Mouse (Mus musculus): ENCODE measurements around the gene Galr2. TPM values are rescaled to one million over a fixed set of nuclear protein-coding genes. Genes with fewer than 3 reads are reported as not detected.

Gene Galr2
- total RNA-seq, 2 experiments from 2014 or later, result not detected

DNA sequence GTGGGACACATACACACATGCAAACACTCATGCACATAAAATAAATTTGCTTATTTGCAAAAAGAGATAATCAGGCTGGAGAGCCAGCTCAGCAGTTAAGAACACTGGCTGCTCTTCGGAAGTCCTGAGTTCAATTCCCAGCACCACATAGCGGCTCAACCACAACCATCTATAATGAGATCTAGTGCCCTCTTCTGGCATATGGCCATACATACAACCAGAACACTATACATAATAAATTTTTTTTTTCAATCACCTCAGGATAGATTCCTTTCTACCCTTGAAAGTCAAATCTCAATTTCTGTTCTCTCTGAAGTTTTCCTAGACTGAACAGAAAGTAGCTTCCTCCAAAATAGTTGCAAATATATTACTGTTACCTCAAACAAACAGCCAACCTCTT is 24.7 kb downstream of the Galr2 start:
- DNase-seq (ENCODE audit: extremely low spot score in 1 of 2, low spot score in 1 of 2), result no peak

DNA sequence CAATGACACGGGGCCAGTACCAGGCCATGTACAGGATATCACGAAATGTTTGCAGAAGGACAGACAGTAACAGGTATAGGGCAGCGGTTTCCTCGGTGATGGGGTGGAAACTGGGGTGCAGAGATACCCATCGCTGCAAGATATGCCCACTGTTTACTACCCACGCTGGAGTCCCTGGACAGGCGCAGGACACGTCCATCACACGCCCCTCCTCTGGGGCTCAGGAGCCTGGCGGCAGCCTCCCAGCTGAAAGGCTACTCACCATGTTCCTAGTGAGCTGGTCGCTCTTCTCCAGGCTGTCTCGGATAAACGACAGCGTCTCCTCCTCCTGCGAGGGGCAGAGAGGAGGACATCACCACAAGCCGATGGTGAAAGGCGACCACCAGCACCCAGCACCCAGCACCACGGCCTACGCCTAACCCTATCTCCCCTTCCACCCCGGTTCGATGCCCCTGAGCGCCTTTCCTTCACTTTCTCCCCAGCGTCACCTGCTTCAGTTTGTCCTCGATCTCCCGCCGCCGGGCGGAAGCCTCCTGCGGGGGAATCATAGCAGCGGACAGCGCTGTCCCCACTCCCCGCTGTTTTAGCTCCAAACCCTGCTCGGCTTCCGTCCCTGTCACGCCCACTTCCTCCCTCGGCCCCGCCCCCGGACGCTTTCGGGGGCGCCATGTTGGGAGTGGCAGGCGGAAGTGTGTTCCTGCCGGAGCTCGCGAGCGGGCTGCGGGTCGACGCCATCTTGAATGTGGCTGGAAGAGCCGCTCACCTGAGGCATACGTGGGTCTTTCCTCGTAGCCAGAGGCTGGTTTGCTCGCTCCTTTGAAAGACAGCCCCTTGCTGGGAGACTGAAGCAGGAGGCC is 25.6 kb downstream of the Galr2 start:
- DNase-seq (ENCODE audit: extremely low spot score in 1 of 2, low spot score in 1 of 2), result peak; percentile 80 to 85

DNA sequence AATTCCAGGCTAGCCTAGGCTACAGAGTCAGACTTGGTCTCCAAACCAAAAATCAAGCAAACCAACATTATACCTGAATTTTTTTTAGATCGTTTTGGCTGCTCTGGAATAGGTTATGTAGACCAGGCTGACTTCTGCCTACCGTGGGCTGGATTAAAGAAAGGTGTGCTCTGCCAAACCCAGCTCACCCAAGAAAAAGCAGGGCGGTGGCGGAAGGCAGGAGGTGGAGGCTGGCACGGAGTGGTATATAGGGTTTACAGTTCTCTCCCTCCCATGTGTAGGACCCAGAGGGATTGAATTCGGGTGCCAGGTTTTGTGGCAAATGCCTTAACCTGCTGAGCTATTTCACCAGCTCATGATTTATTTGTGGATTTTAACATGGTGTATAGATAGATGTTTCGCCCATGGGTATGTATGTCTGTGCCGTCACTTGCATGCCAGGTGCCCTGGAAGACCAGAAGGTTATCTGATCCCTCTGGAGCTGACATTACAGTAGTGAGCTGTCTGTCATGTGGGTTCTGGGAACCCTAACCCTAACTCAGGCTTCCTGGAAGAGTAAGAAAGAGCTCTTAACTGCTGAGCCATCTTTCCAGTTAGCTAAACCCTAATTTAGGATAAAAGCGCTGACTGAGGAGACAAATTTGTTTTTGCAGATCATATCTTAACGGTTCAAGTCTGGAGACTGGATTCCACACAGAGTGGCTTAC is 26.4 kb downstream of the Galr2 start, which contains the start of gene Exoc7:
Gene Exoc7 (minus strand): TSS at position 215 of the 707 bp plus-strand sequence.
- DNase-seq (ENCODE audit: extremely low spot score in 1 of 2, low spot score in 1 of 2), result no peak

- DNase-seq (ENCODE audit: extremely low spot score in 1 of 2, low spot score in 1 of 2), result no peak
These were observed 27.2 kb downstream of the Galr2 start for GRCm38 (mm10) chr11:116307762-116308531.

GRCm38 (mm10) chr11:116309601-116310000 is 28.9 kb downstream of the Galr2 start:
- no peak for DNase-seq (ENCODE audit: extremely low spot score in 1 of 2, low spot score in 1 of 2)

DNA sequence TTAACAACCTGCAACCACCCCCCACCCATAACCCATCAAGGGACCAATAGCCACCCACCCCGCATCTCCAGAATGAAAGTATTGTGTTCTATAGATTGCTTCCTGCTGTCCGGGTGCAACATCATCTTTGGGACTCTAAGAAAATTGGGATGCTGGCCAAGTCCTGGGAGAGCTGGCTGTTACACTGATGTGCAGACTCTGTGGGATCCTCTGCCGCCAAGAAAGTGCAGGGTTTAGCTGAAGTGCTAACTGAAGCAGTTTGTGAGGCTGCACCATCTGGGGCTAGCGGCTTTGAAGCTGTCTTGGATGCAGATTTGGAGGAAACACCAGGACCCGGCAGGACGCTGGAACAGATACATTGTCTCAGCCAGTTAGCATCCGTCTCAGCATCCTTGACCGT is 30.4 kb downstream of the Galr2 start:
- DNase-seq (ENCODE audit: extremely low spot score in 1 of 2, low spot score in 1 of 2), result no peak

- DNase-seq (ENCODE audit: extremely low spot score in 1 of 2, low spot score in 1 of 2), result no peak
These were observed 31.6 kb downstream of the Galr2 start for GRCm38 (mm10) chr11:116312359-116312758.

GRCm38 (mm10) chr11:116318719-116319659 is 38.2 kb downstream of the Galr2 start:
- peak; percentile 95 to 98 for DNase-seq (ENCODE audit: extremely low spot score in 1 of 2, low spot score in 1 of 2)

DNA sequence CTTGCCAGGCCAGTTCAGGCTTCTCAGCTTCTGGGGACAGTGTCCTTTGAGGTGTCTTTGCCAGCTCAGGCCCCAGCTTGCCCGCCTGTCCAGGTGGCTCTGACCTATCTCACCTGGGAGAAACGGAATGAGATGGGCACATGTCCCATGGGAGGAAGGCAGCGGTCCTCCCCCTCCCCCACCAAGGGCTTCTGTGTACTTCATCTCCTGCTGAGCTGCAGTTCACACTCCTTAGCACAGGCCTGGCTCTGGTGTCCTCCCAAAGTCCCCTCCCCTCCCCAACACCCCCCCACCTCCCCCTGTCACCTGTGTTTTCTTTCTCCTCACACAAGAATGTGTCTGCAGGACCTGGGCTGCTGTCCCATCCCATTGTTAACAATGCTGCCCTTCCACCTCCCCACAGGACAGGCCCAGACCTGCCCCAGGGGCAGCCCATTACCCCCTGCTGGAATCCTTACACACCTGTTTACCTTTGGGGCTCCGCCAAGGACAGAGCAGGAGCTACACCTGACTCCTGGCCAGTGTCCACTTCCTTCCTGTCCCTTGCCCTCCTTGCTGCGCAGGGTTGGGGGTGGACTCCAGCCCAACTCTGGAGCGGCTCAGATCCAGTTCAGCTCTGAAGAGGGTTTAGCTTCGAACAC is 46.3 kb downstream of the Galr2 start:
- DNase-seq (ENCODE audit: extremely low spot score in 1 of 2, low spot score in 1 of 2), result no peak

- no peak for DNase-seq (ENCODE audit: extremely low spot score in 1 of 2, low spot score in 1 of 2)
These were observed 48.8 kb downstream of the Galr2 start for GRCm38 (mm10) chr11:116329314-116330210.

DNA sequence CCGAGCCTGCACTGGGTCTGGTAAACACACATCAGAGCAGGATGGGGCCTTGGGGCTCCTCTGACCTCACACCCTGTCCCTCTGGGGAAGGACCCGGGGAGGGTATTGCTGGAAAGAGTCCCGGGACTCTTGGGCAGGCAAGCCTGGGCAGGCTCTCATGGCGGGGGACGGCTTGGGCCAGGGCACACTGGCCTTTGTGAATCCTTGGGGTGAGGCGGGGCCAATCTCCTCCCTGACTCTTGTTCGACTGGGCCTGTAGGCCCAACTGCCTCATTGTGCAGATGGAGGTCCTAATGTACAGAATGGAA is 49.4 kb downstream of the Galr2 start:
- no peak for DNase-seq (ENCODE audit: extremely low spot score in 1 of 2, low spot score in 1 of 2)

- no peak for DNase-seq (ENCODE audit: extremely low spot score in 1 of 2, low spot score in 1 of 2)
These were observed 51.7 kb downstream of the Galr2 start for GRCm38 (mm10) chr11:116332232-116332982.

DNA sequence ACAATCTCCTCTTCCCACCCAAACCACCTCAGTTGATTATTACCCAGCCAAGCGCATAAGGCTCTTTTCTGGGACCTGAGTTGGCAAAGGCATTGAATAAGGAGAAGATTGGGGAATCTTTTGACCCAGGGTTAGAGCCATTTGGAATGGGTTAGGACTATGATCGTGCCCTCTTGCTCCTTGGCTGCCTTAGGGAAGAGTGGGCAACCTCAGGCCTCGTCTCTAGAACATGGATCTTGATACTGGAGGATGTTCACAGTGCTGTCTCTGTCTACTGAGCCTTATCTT is 52.2 kb downstream of the Galr2 start:
- no peak for DNase-seq (ENCODE audit: extremely low spot score in 1 of 2, low spot score in 1 of 2)

Other genes with a start within 250 kb of the Galr2 start
- gene Unc13d, start 203.0 kb upstream of the Galr2 start, total RNA-seq (2021), result 1 to 10 TPM; 1.3 to 2.4 TPM
- gene Wbp2, start 193.9 kb upstream of the Galr2 start, total RNA-seq (2021), result 100 to 1,000 TPM; 390 to 418 TPM
- 1 to 10 TPM; 5.6 to 5.9 TPM for gene Trim47, start 153.7 kb upstream of the Galr2 start, total RNA-seq (2021)
- 1 to 10 TPM; 6.2 to 7.1 TPM for gene Trim65, start 149.8 kb upstream of the Galr2 start, total RNA-seq (2021)
- gene Mrpl38, start 142.1 kb upstream of the Galr2 start, total RNA-seq (2021), result 10 to 100 TPM; 59.1 to 62.7 TPM
- 10 to 100 TPM; 74.6 to 96.0 TPM for gene Fbf1, start 112.8 kb upstream of the Galr2 start, total RNA-seq (2021)
- 10 to 100 TPM; 41.4 to 45.1 TPM for gene Ten1, start 82.1 kb upstream of the Galr2 start, total RNA-seq (2021)
- 100 to 1,000 TPM; 117 to 118 TPM for gene Acox1, start 81.9 kb upstream of the Galr2 start, total RNA-seq (2021)
- gene Evpl, start 42.9 kb upstream of the Galr2 start, total RNA-seq (2021), result under 1 TPM; 0.26 to 0.59 TPM
- 10 to 100 TPM; 61.5 to 61.7 TPM for gene Srp68, start 6.7 kb upstream of the Galr2 start, total RNA-seq (2021)
- gene Exoc7, start 26.3 kb downstream of the Galr2 start, total RNA-seq (2021), result 10 to 100 TPM; 85.0 to 87.2 TPM
- 1 to 10 TPM; 5.4 to 7.1 TPM for gene Foxj1, start 54.5 kb downstream of the Galr2 start, total RNA-seq (2021)
- gene Rnf157, start 132.1 kb downstream of the Galr2 start, total RNA-seq (2021), result 100 to 1,000 TPM; 241 to 258 TPM
- gene Ubald2, start 153.2 kb downstream of the Galr2 start, total RNA-seq (2021), result 10 to 100 TPM; 37.0 to 38.3 TPM
- gene Qrich2, start 185.3 kb downstream of the Galr2 start, total RNA-seq (2021), result not detected
- gene Prpsap1, start 213.3 kb downstream of the Galr2 start, total RNA-seq (2021), result 10 to 100 TPM; 76.4 to 88.4 TPM
- 1 to 10 TPM; 1.3 to 2.1 TPM for gene Sphk1, start 250.0 kb downstream of the Galr2 start, total RNA-seq (2021)

Data from layer of hippocampus, postnatal 25 days (tissue).